10 mouse cellular contexts compared by ENCODE assay signal in genomic region chr6:72724494-72725180, GRCm38 (mm10).
DNase-seq lines count a peak whose midpoint lies in the region; ATAC-seq and TF ChIP-seq lines count a peak whose summit lies in the region.
"Had no signal": no experiment of that assay in that cellular context is flagged by ENCODE, and none has a peak within 500 bp of the region (broad histone marks: within the 10 kb centered on the region; RNA-seq: fewer than 3 reads in every experiment).

No protein-coding gene starts in this region.

- peaks cover 75% of the 10 kb centered on the region for H3K4me1 ChIP-seq in forebrain, embryonic 10.5 days
- 0 out of 2 replicates have a peak, but pooled peaks cover 4% of the 10 kb centered on the region for H3K4me1 ChIP-seq in forebrain, postnatal 0 days (ENCODE audit: insufficient read depth)
- peaks cover 9% of the 10 kb centered on the region; the same call in 1 of the 2 replicates for H3K4me1 ChIP-seq in liver, embryonic 13.5 days (replicated peaks)
- peaks cover 2% of the 10 kb centered on the region; the same call in 1 of the 2 replicates for H3K4me1 ChIP-seq in liver, embryonic 11.5 days (replicated peaks; ENCODE audit: control insufficient read depth, insufficient read depth, low read length)
- H3K4me1 ChIP-seq in intestine, embryonic 16.5 days (ENCODE audit: control insufficient read depth, insufficient read depth, low read length): peaks cover 17% of the 10 kb centered on the region
- peaks cover 25% of the 10 kb centered on the region for H3K4me1 ChIP-seq in stomach, embryonic 15.5 days

- no peak overlapping the region for H3K4me2 ChIP-seq in forebrain, postnatal 0 days (ENCODE audit: low read depth)
- no peak overlapping the region for H3K4me2 ChIP-seq in liver, embryonic 13.5 days
- H3K4me2 ChIP-seq in liver, embryonic 11.5 days: no peak overlapping the region
- no peak overlapping the region for H3K4me2 ChIP-seq in intestine, embryonic 16.5 days (ENCODE audit: low read depth, low read length)
- no peak overlapping the region for H3K4me2 ChIP-seq in stomach, embryonic 15.5 days

- H3K27ac ChIP-seq in forebrain, embryonic 10.5 days: peak overlapping the region; percentile 60
- H3K27ac ChIP-seq in forebrain, postnatal 0 days (ENCODE audit: low read depth, low read length): no peak overlapping the region
- no peak overlapping the region for H3K27ac ChIP-seq in liver, embryonic 13.5 days
- H3K27ac ChIP-seq in liver, embryonic 11.5 days (ENCODE audit: low read depth, low read length): no peak overlapping the region
- no peak overlapping the region for H3K27ac ChIP-seq in intestine, embryonic 16.5 days (ENCODE audit: low read length)
- H3K27ac ChIP-seq in stomach, embryonic 15.5 days: peak overlapping the region; percentile 60

- no peaks in the 10 kb centered on the region for H3K27me3 ChIP-seq in forebrain, embryonic 10.5 days (ENCODE audit: poor library complexity, severe bottlenecking)
- no peaks in the 10 kb centered on the region for H3K27me3 ChIP-seq in forebrain, postnatal 0 days (ENCODE audit: insufficient read depth, low read length)
- no peaks in the 10 kb centered on the region for H3K27me3 ChIP-seq in liver, embryonic 13.5 days
- no peaks in the 10 kb centered on the region for H3K27me3 ChIP-seq in liver, embryonic 11.5 days (replicated peaks; ENCODE audit: control insufficient read depth, insufficient read depth, low read length)
- H3K27me3 ChIP-seq in intestine, embryonic 16.5 days (replicated peaks; ENCODE audit: control insufficient read depth, insufficient read depth, low read length): no peaks in the 10 kb centered on the region
- no peaks in the 10 kb centered on the region for H3K27me3 ChIP-seq in stomach, embryonic 15.5 days (replicated peaks)

- WGBS in forebrain, embryonic 10.5 days: 71% methylated on average over 8 of the region's 8 CpGs
- WGBS in forebrain, postnatal 0 days: 64% methylated on average over 8 of the region's 8 CpGs
- 53% methylated on average over 8 of the region's 8 CpGs for WGBS in liver, embryonic 13.5 days (ENCODE audit: insufficient replicate concordance)
- 57% methylated on average over 8 of the region's 8 CpGs for WGBS in liver, embryonic 11.5 days
- 39% methylated on average over 8 of the region's 8 CpGs for WGBS in intestine, embryonic 16.5 days
- WGBS in stomach, embryonic 15.5 days: 40% methylated on average over 8 of the region's 8 CpGs

- H3K9me3 ChIP-seq in forebrain, embryonic 10.5 days: no peaks in the 10 kb centered on the region
- H3K9me3 ChIP-seq in forebrain, postnatal 0 days (ENCODE audit: low read length): no peaks in the 10 kb centered on the region
- no peaks in the 10 kb centered on the region for H3K9me3 ChIP-seq in liver, embryonic 13.5 days (replicated peaks)
- H3K9me3 ChIP-seq in liver, embryonic 11.5 days (ENCODE audit: control insufficient read depth, low read length): no peaks in the 10 kb centered on the region
- H3K9me3 ChIP-seq in intestine, embryonic 16.5 days (ENCODE audit: control insufficient read depth, low read length): no peaks in the 10 kb centered on the region
- no peaks in the 10 kb centered on the region for H3K9me3 ChIP-seq in stomach, embryonic 15.5 days

- H3K36me3 ChIP-seq in forebrain, embryonic 10.5 days (replicated peaks): peaks cover 7% of the 10 kb centered on the region; the same call in 1 of the 2 replicates
- no peaks in the 10 kb centered on the region for H3K36me3 ChIP-seq in forebrain, postnatal 0 days (ENCODE audit: insufficient read depth)
- H3K36me3 ChIP-seq in liver, embryonic 13.5 days: no peaks in the 10 kb centered on the region
- no peaks in the 10 kb centered on the region for H3K36me3 ChIP-seq in liver, embryonic 11.5 days (ENCODE audit: control insufficient read depth, insufficient read depth, low read length)
- H3K36me3 ChIP-seq in intestine, embryonic 16.5 days (ENCODE audit: control insufficient read depth, insufficient read depth, low read length): no peaks in the 10 kb centered on the region
- H3K36me3 ChIP-seq in stomach, embryonic 15.5 days: no peaks in the 10 kb centered on the region

- H3K9ac ChIP-seq in forebrain, postnatal 0 days: no peak overlapping the region
- H3K9ac ChIP-seq in liver, embryonic 13.5 days: no peak overlapping the region
- no peak overlapping the region for H3K9ac ChIP-seq in liver, embryonic 11.5 days (ENCODE audit: low read depth, low read length)
- no peak overlapping the region for H3K9ac ChIP-seq in intestine, embryonic 16.5 days (ENCODE audit: low read depth, low read length)
- no peak overlapping the region for H3K9ac ChIP-seq in stomach, embryonic 15.5 days

- no peak for DNase-seq in forebrain, embryonic 10.5 days (ENCODE audit: extremely low spot score, low spot score)
- DNase-seq in forebrain, postnatal 0 days: no peak
- no peak for DNase-seq in liver, embryonic 13.5 days
- DNase-seq in liver, embryonic 11.5 days (ENCODE audit: low spot score): no peak
- no peak for DNase-seq in left cerebral cortex, postnatal 10 days (ENCODE audit: extremely low spot score in 1 of 2, low spot score in 2 of 2)
- no peak for DNase-seq in testis, postnatal 14 days (ENCODE audit: low spot score)
- DNase-seq: cerebellum, postnatal 36 days; right cerebral cortex, postnatal 25 days had no signal

- no peak overlapping the region for H3K4me3 ChIP-seq in forebrain, embryonic 10.5 days
- no peak overlapping the region for H3K4me3 ChIP-seq in forebrain, postnatal 0 days (ENCODE audit: low read depth, low read length)
- no peak overlapping the region for H3K4me3 ChIP-seq in liver, embryonic 13.5 days (replicated peaks)
- no peak overlapping the region for H3K4me3 ChIP-seq in liver, embryonic 11.5 days (ENCODE audit: low read depth, low read length)
- H3K4me3 ChIP-seq in intestine, embryonic 16.5 days (ENCODE audit: low read length): no peak overlapping the region
- no peak overlapping the region for H3K4me3 ChIP-seq in stomach, embryonic 15.5 days (replicated peaks)

- no peak for TF ChIP-seq CTCF in forebrain, postnatal 0 days (IDR thresholded peaks at IDR 0.05; ENCODE audit: low read depth)

- no peak for ATAC-seq in forebrain, postnatal 0 days
- ATAC-seq in liver, embryonic 13.5 days (ENCODE audit: low read depth): 0 out of 2 replicates have a peak, but pooled peaks have one; percentile 20
- no peak for ATAC-seq in liver, embryonic 11.5 days (replicated peaks; ENCODE audit: low FRiP score)
- ATAC-seq in intestine, embryonic 16.5 days: peak; percentile 22; the same call in 1 of the 2 replicates
- ATAC-seq in stomach, embryonic 15.5 days (ENCODE audit: insufficient read depth, low FRiP score, low read depth): peak; percentile 47

- intact Hi-C loops in left cerebral cortex, postnatal 10 days (cut with DNase I): no loop called here

Comparison
In these comparisons a context has a peak if more than half of its experiments do, and no peak if none do; other contexts are left out.
1. H3K27ac ChIP-seq: peak in forebrain, embryonic 10.5 days (single experiment) and stomach, embryonic 15.5 days (single experiment); none in forebrain, postnatal 0 days (single experiment), liver, embryonic 13.5 days (single experiment), liver, embryonic 11.5 days (single experiment) and intestine, embryonic 16.5 days (single experiment).
2. ATAC-seq: peak in liver, embryonic 13.5 days (single experiment), intestine, embryonic 16.5 days (single experiment) and stomach, embryonic 15.5 days (single experiment); none in forebrain, postnatal 0 days (single experiment) and liver, embryonic 11.5 days (single experiment).